Mouse (Mus musculus) cortical plate, adult 2 months (tissue): Measurements from ENCODE around the gene Rab15.

Source experiments
- CTCF ChIP-seq: fragments of 200-500 bp; IDR thresholded peaks from 2 replicates; pipeline ENCODE4 v1.5.1; 2011; ENCODE audit warnings: mild to moderate bottlenecking, control low read depth, low read length; ENCODE audit not compliant: insufficient read depth; ENCODE audit errors: extremely low read depth
- POLR2A ChIP-seq: fragments of 200-500 bp; IDR thresholded peaks from 2 replicates; pipeline ENCODE4 v1.6.1; 2011; ENCODE audit warnings: mild to moderate bottlenecking, low read length, control low read depth; ENCODE audit not compliant: insufficient read depth; ENCODE audit errors: extremely low read depth

DNA sequence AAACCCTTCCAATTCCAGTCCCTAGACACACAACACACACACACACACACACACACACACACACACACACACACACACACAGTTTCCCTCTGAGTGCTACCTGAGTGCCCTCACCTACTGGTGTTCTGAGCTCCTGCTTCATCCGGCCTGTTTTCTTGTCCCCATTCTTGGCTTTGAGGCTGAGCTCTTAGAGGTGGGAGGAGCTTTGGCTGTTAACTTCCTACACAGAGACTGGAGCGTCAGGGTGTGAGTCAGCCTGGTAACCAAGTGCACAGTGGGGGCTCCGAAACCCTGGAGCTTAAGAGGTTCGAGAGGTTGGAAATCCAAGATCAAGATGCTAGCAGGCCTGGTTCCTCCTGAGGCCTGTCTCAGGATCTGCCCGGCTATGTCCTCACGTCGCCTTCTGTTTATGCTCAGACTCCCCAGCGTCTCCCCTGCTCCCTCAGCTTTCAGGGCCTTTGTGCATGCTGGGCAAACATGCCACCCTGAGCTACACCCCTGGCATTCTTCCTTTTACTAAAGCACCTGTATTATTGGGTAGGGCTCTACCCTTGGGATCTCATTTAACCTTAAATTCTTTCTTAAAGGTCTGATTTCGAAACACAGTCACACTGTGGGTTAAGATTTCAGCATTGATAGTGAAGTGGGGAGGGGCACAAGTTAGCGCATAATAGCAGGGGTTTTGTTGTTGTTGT is 45.0 kb upstream of the Rab15 start:
- TF ChIP-seq CTCF: no peak
- TF ChIP-seq POLR2A: 0 out of 2 replicates have a peak, but pooled peaks have one; percentile 13
